Mouse (Mus musculus): ENCODE results near the gene Klhl32. TPM values are rescaled to one million over a fixed set of nuclear protein-coding genes. Genes with fewer than 3 reads are reported as not detected.

Gene Klhl32
- polyA plus RNA-seq (2012; rRNA removed), result 0.13 and 0.15 TPM in 2 replicates

DNA sequence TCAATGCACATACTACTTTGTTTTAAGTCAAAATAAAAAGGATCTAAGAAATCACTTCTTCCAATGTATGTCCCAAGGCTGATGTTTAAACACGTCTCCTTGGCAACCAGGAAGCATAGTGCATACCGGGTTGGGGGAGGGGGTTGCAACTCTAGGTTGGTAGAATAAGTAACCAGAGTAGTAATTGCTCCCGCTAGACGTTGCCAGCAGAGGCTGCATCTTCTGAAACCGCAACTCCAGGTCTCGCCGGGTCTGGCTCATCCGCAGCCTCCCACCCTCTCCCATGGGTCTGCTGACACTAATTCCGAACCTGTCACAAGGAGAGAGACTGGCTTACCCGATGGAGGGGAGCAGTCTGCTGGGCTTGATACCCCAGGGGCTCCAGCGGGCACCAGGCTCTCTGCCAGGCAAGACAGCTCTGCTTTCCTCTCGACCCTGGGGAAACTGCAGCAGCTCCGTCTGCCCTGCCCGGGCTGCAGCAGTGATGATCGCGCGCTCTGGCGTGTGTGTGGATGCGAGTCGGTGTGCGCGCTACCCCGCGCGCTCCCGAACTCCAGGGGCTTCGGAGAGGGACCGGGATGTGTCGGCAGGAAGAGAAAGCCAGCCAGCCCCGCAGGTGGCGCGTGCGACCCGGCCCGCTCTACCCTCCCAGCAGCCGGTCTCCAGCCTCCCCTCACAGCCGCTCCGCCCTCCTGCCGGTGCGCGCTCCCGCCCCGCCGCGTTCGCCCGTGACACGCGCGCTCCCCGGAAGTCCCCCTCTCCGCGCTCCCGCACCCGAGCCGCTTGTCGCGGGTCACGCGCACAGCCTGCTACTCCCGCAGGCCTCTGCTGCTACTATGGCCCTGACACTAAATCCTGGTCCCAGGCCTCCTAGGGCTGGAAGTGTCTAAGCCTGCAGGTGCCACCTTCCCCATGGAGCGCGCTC is at the start of gene Klhl32:
Gene Klhl32 (minus strand): TSS at position 724 of the 925 bp plus-strand sequence.
- Histone ChIP-seq H3K36me3 (ENCODE audit: control insufficient read depth, insufficient read depth, low read length) (no peaks in the 10 kb centered on the region), H3K27me3 (ENCODE audit: control insufficient read depth, insufficient read depth, low read length) (no peaks in the 10 kb centered on the region; the same call in 1 of the 2 replicates), H3K4me1 (ENCODE audit: control insufficient read depth, insufficient read depth, insufficient read length) (peaks cover 2% of the 10 kb centered on the region), H3K4me3 (ENCODE audit: extremely low read depth, insufficient read depth, insufficient read length) (peak within 1 kb of the TSS; percentile 26; the same call in 1 of the 2 replicates), H3K27ac (ENCODE audit: insufficient read depth, low read length) (no peak within 1 kb of the TSS)
- peak in 1 of 2 experiments; percentile 9 for DNase-seq (ENCODE audit: low read depth in 1 of 2, low spot score in 2 of 2)
- TF ChIP-seq POLR2A (IDR thresholded peaks at IDR 0.05; ENCODE audit: low read depth, low read length) (no peak), CTCF (IDR thresholded peaks at IDR 0.05; ENCODE audit: extremely low read depth, insufficient read depth, insufficient read length, insufficient replicate concordance) (no peak)
- 2% methylated on average over 55 of the region's 63 CpGs for WGBS

DNA sequence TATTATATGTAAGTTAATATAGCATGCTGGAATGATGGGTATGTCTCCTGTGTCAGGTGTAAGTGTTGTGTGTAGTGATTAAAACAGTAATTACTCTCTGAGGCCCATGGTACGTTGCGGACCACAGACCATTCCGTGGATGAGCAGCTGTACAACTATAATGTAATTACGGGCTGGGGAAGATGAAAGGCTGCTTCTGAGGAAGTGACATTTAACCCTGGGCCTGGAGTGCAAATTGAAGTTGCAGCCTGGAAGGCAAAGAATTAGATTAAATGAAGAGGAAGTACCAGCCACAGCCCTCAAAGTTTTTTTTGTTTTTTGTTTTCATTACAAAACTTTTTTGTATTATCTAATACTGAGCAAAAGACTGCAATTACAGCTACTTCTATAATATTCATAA is 48.2 kb upstream of the Klhl32 start:
- H3K4me3 ChIP-seq (ENCODE audit: extremely low read depth, insufficient read depth, insufficient read length), result no peak overlapping the region
- H3K27ac ChIP-seq (ENCODE audit: insufficient read depth, low read length), result no peak overlapping the region
- no peak for TF ChIP-seq POLR2A (IDR thresholded peaks at IDR 0.05; ENCODE audit: low read depth, low read length)
- TF ChIP-seq CTCF (IDR thresholded peaks at IDR 0.05; ENCODE audit: extremely low read depth, insufficient read depth, insufficient read length, insufficient replicate concordance), result no peak
- no peaks in the 10 kb centered on the region for H3K27me3 ChIP-seq (ENCODE audit: control insufficient read depth, insufficient read depth, low read length)
- H3K4me1 ChIP-seq (ENCODE audit: control insufficient read depth, insufficient read depth, insufficient read length), result peaks cover 2% of the 10 kb centered on the region; the same call in 1 of the 2 replicates
- DNase-seq (ENCODE audit: low read depth in 1 of 2, low spot score in 2 of 2), result no peak
- H3K36me3 ChIP-seq (ENCODE audit: control insufficient read depth, insufficient read depth, low read length), result no peaks in the 10 kb centered on the region
- WGBS, result 31% methylated on average over 4 of the region's 4 CpGs

DNA sequence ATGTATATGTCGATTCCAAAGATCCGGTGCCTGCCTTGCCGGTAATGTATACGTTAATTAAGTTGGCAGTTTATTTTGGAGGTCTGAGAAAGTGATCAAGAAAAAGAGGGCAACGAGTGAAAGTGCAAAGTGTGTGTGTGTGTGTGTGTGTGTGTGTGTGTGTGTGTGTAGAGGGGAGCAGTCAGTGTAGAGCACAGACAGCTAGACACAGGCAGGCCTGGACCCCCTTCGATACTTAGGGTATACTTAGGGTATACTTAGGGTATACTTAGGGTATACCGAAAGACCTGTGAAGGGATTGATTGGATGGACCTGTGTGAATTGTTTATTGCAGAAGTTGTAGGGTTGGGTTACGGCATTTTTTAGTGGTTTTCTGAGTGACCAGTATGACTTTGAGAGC is 47.7 kb upstream of the Klhl32 start:
- Histone ChIP-seq H3K4me1 (ENCODE audit: control insufficient read depth, insufficient read depth, insufficient read length) (peaks cover 2% of the 10 kb centered on the region; the same call in 1 of the 2 replicates), H3K36me3 (ENCODE audit: control insufficient read depth, insufficient read depth, low read length) (no peaks in the 10 kb centered on the region), H3K4me3 (ENCODE audit: extremely low read depth, insufficient read depth, insufficient read length) (peak overlapping the region; percentile 38), H3K27ac (ENCODE audit: insufficient read depth, low read length) (no peak overlapping the region), H3K27me3 (ENCODE audit: control insufficient read depth, insufficient read depth, low read length) (no peaks in the 10 kb centered on the region)
- TF ChIP-seq POLR2A (IDR thresholded peaks at IDR 0.05; ENCODE audit: low read depth, low read length), result no peak
- no peak for TF ChIP-seq CTCF (IDR thresholded peaks at IDR 0.05; ENCODE audit: extremely low read depth, insufficient read depth, insufficient read length, insufficient replicate concordance)
- no peak for DNase-seq (ENCODE audit: low read depth in 1 of 2, low spot score in 2 of 2)
- WGBS, result 22% methylated on average over 8 of the region's 8 CpGs

DNA sequence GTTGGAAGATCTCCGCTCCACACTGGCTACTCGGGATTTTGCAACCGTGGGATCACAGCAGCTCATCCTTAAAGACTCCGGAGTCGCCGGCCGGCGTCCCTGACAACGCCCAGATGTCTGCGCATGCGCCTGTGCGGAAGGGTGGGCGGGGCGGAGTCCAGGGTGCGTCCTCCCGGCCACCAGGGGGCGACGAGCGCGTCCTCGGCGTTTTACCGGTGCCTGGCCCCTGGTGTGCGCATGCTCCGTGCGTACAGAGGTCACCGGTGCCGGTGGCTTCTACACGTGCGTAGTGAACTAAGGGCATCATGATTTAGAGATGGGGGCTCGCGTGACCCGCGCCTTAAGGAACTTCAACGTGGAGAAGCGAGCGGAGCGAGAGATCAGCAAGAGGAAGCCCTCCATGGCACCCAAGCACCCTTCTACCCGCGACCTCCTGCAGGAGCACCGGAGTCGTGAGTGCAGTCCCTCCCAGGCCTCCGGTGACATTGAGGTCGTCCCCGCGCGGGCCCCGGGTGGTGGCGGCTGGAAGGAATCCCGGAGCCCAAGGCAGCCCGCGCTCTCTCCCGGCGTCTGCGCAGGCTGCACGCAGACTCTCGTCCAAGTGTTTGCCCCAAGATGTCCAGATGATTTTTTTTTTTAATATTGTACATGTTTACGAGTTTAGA is 47.1 kb upstream of the Klhl32 start, which contains the start of gene Ndufaf4:
Gene Ndufaf4 (plus strand): TSS at position 233 of the 665 bp plus-strand sequence.
- Histone ChIP-seq H3K27ac (ENCODE audit: insufficient read depth, low read length) (no peak within 1 kb of the TSS), H3K27me3 (ENCODE audit: control insufficient read depth, insufficient read depth, low read length) (no peaks in the 10 kb centered on the region), H3K36me3 (ENCODE audit: control insufficient read depth, insufficient read depth, low read length) (no peaks in the 10 kb centered on the region), H3K4me3 (ENCODE audit: extremely low read depth, insufficient read depth, insufficient read length) (peak within 1 kb of the TSS; percentile 74), H3K4me1 (ENCODE audit: control insufficient read depth, insufficient read depth, insufficient read length) (peaks cover 2% of the 10 kb centered on the region; the same call in 1 of the 2 replicates)
- peak; percentile 93 for TF ChIP-seq CTCF (IDR thresholded peaks at IDR 0.05; ENCODE audit: extremely low read depth, insufficient read depth, insufficient read length, insufficient replicate concordance)
- TF ChIP-seq POLR2A (IDR thresholded peaks at IDR 0.05; ENCODE audit: low read depth, low read length), result no peak
- DNase-seq (ENCODE audit: low read depth in 1 of 2, low spot score in 2 of 2), result peak; percentile 80 to 93
- WGBS, result under 1% methylated on average over 58 of the region's 58 CpGs

DNA sequence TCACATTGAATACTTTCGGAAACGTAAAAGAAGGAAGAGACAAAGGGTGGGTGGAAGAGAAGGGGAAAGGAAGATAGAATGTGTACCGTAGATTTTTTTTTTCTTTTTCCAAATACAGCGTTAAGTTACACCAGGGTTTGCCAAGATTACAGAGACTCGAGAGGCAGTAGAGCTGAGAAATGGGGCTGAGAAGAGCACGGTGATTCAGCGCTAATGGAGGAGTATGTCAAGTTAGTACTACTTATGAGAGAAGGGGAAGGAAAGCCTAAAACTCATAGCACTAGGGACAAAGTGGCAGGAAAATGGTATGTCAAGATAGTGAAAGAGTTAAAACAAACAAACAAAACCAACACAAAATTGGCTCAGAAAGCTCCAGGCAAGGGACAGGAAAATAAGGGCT is 46.4 kb upstream of the Klhl32 start:
- Histone ChIP-seq H3K4me1 (ENCODE audit: control insufficient read depth, insufficient read depth, insufficient read length) (peaks cover 2% of the 10 kb centered on the region; the same call in 1 of the 2 replicates), H3K27me3 (ENCODE audit: control insufficient read depth, insufficient read depth, low read length) (no peaks in the 10 kb centered on the region), H3K36me3 (ENCODE audit: control insufficient read depth, insufficient read depth, low read length) (no peaks in the 10 kb centered on the region), H3K4me3 (ENCODE audit: extremely low read depth, insufficient read depth, insufficient read length) (peak overlapping the region; percentile 74), H3K27ac (ENCODE audit: insufficient read depth, low read length) (no peak overlapping the region)
- DNase-seq (ENCODE audit: low read depth in 1 of 2, low spot score in 2 of 2), result no peak
- TF ChIP-seq CTCF (IDR thresholded peaks at IDR 0.05; ENCODE audit: extremely low read depth, insufficient read depth, insufficient read length, insufficient replicate concordance), result no peak
- no peak for TF ChIP-seq POLR2A (IDR thresholded peaks at IDR 0.05; ENCODE audit: low read depth, low read length)
- WGBS, result 11% methylated on average over 7 of the region's 7 CpGs

DNA sequence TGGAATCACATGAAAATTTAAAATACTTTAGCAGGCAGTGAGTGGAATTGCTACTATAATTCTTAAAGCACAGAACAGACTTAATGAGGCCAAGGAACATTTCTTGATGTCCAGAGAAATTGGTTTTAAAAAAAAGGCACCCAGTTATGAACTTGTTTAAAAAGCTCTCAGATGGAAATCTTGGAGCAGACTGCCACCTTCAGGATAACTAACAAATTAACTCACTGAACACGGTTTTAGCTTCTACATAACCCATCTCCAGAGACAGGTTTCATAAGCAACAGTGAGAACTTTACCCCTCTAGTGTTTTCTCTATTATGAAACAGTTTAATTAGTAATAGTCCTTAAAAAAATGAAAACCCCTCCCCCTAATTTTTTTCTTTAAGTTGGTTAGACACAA is 45.9 kb upstream of the Klhl32 start:
- no peak overlapping the region for H3K27ac ChIP-seq (ENCODE audit: insufficient read depth, low read length)
- no peaks in the 10 kb centered on the region for H3K36me3 ChIP-seq (ENCODE audit: control insufficient read depth, insufficient read depth, low read length)
- H3K4me1 ChIP-seq (ENCODE audit: control insufficient read depth, insufficient read depth, insufficient read length), result peaks cover 2% of the 10 kb centered on the region; the same call in 1 of the 2 replicates
- H3K27me3 ChIP-seq (ENCODE audit: control insufficient read depth, insufficient read depth, low read length), result no peaks in the 10 kb centered on the region
- DNase-seq (ENCODE audit: low read depth in 1 of 2, low spot score in 2 of 2), result peak in 1 of 2 experiments; percentile 17
- TF ChIP-seq POLR2A (IDR thresholded peaks at IDR 0.05; ENCODE audit: low read depth, low read length) (no peak), CTCF (IDR thresholded peaks at IDR 0.05; ENCODE audit: extremely low read depth, insufficient read depth, insufficient read length, insufficient replicate concordance) (no peak)
- no peak overlapping the region for H3K4me3 ChIP-seq (ENCODE audit: extremely low read depth, insufficient read depth, insufficient read length)
- WGBS, result 2% methylated on average over 1 of the region's 1 CpGs

Data from spleen, adult 2 months (tissue).